Mouse (Mus musculus): Measurements from ENCODE around the gene Tmc8.

DNA sequence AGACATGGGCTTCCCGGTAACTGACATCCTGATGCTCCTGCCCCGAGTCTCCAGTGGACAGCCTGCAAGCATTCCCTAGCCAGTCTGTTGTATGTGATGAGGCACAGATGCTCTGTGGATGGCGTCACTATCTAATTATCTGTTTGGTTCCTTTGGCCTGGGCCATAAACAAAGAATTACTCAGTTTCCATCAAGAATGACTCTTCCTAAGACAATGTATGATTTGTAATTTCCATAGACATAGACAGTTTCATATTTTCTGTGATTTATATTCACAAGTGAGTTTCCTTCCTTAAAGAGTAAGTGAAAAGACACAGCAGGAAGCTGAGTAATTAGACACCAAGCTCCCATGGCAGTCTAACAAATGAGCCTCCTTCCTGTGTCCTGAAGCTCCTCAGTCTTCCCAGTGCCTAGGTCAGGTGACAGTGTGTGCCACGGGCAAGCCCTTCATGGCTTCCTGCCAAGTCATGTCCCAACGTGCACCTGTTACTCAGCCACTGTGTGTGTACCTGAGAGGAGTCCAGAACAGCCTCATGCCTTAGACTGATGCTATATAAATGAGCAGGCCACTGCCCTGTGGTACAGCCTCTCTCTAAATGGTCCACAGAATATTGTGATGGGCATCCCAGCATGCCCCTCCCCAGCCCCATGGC lies 45.7 kb upstream of the Tmc8 start:
- TF ChIP-seq GATA1 (IDR thresholded peaks at IDR 0.05; ENCODE audit: low read length) (no peak), TAL1 (IDR thresholded peaks at IDR 0.05; ENCODE audit: low read length) (no peak)

Data from erythroblast, embryonic 14.5 days (primary cell).